Mouse (Mus musculus) midbrain, embryonic 16.5 days (tissue): ENCODE measurements around the gene Asf1a. TPM values are rescaled to one million over a fixed set of nuclear protein-coding genes. Genes with fewer than 3 reads are reported as not detected.

Experiments used
- ATAC-seq: fragments of 200-750 bp; cut with Nextera tagmentation; 2 replicates; pipeline ENCODE4 v1.8.0; 2017; ENCODE audit warnings: moderate TSS enrichment
- H3K27ac ChIP-seq: fragments of 300-500 bp; sonication (generic); 2 replicates; pipeline ENCODE4 v1.5.1; 2014; ENCODE audit warnings: mild to moderate bottlenecking, low read length, mixed read lengths
- H3K27me3 ChIP-seq: fragments of 300-500 bp; sonication (generic); 2 replicates; pipeline ENCODE4 v1.6.1; 2014; ENCODE audit warnings: low read depth, low read length, mixed read lengths; ENCODE audit not compliant: control insufficient read depth, insufficient read depth
- H3K36me3 ChIP-seq: fragments of 300-500 bp; sonication (generic); 2 replicates; pipeline ENCODE4 v1.6.1; 2014; ENCODE audit warnings: mild to moderate bottlenecking, low read length, moderate library complexity, mixed read lengths; ENCODE audit not compliant: control insufficient read depth, insufficient read depth
- H3K4me1 ChIP-seq: fragments of 300-500 bp; sonication (generic); 2 replicates; pipeline ENCODE4 v1.6.1; 2014; ENCODE audit warnings: mild to moderate bottlenecking, low read length, mixed read lengths; ENCODE audit not compliant: control insufficient read depth, insufficient read depth
- H3K4me2 ChIP-seq: fragments of 300-500 bp; sonication (generic); 2 replicates; pipeline ENCODE4 v1.6.1; 2014; ENCODE audit warnings: mild to moderate bottlenecking, low read length, mixed read lengths
- H3K4me3 ChIP-seq: fragments of 300-500 bp; sonication (generic); 2 replicates; pipeline ENCODE4 v1.5.1; 2014; ENCODE audit warnings: low read depth, mild to moderate bottlenecking, low read length, moderate library complexity, mixed read lengths
- H3K9ac ChIP-seq: fragments of 300-500 bp; sonication (generic); 2 replicates; pipeline ENCODE4 v1.6.1; 2014; ENCODE audit warnings: low read depth, low read length, mixed read lengths
- H3K9me3 ChIP-seq: fragments of 300-500 bp; sonication (generic); replicated peaks from 2 replicates; pipeline ENCODE4 v1.6.1; 2014; ENCODE audit warnings: mild to moderate bottlenecking, low read length, mixed read lengths; ENCODE audit not compliant: control insufficient read depth, poor library complexity, severe bottlenecking
- WGBS: fragments of 180-500 bp; shearing (Covaris S2); extraction: QIAGEN DNeasy Blood & Tissue Kit; methylation state at CpG from one replicate; pipeline ENCODE4 v1.1.7; 2014; 5-methylcytosine and 5-hydroxymethylcytosine counted together
- polyA plus RNA-seq: library from polyadenylated mRNA; unstranded; fragments of >200 nt; fragmentation: Nextera tagmentation; extraction: Ambion mirVana; gene quantifications from 2 replicates; pipeline ENCODE4 v1.2.1, GENCODE M21; 2015

The Asf1a gene
- polyA plus RNA-seq, 1 experiment from 2014 or later, result 51.2 TPM

GRCm38 (mm10) chr10:53597121-53597881, 744 bp downstream of the Asf1a start:
- Histone ChIP-seq H3K27me3 (no peaks in the 10 kb centered on the region), H3K27ac (peak overlapping the region; percentile 99), H3K4me3 (peak overlapping the region; percentile 97), H3K9me3 (no peaks in the 10 kb centered on the region), H3K9ac (peak overlapping the region; percentile 86), H3K36me3 (no peaks in the 10 kb centered on the region), H3K4me2 (peak overlapping the region; percentile 78), H3K4me1 (peaks cover 32% of the 10 kb centered on the region)
- peak; percentile 11 for ATAC-seq
- under 1% methylated on average over 55 of the region's 99 CpGs for WGBS

- peaks cover 32% of the 10 kb centered on the region for H3K4me1 ChIP-seq
- peak overlapping the region; percentile 30 for H3K4me2 ChIP-seq
- WGBS, result 53% methylated on average over 5 of the region's 5 CpGs
- no peak overlapping the region for H3K9ac ChIP-seq
- peaks cover 5% of the 10 kb centered on the region for H3K36me3 ChIP-seq
- ATAC-seq, result no peak
- no peaks in the 10 kb centered on the region for H3K9me3 ChIP-seq
- no peaks in the 10 kb centered on the region for H3K27me3 ChIP-seq
- H3K4me3 ChIP-seq, result 0 out of 2 replicates have a peak overlapping the region, but pooled peaks have one; percentile 1
- H3K27ac ChIP-seq, result no peak overlapping the region
These were observed 2.3 kb downstream of the Asf1a start for GRCm38 (mm10) chr10:53598821-53599220.

DNA sequence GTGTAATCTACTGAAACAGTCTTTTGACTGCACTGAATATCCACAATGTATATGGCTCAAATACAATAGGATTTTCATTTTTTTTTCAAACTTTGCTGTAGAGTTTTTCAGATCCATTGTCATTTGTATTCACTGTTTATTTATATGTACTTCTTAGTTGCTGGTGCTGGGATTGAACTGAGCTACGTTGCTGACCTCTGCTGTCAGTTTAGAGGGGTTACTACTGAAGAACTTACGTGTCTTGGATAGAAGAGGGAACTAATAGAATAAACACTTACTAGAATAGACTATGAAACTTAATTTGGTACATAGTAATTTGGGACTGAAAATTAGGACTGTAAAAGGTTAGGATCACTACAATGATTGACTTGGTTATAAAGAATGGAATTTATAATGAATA, 8.8 kb downstream of the Asf1a start:
- Histone ChIP-seq H3K27me3 (no peaks in the 10 kb centered on the region), H3K36me3 (peaks cover 21% of the 10 kb centered on the region), H3K9ac (no peak overlapping the region), H3K27ac (no peak overlapping the region), H3K4me1 (peaks cover 7% of the 10 kb centered on the region), H3K4me3 (no peak overlapping the region), H3K9me3 (no peaks in the 10 kb centered on the region), H3K4me2 (no peak overlapping the region)
- WGBS, result 67% methylated on average over 2 of the region's 2 CpGs
- ATAC-seq, result no peak

DNA sequence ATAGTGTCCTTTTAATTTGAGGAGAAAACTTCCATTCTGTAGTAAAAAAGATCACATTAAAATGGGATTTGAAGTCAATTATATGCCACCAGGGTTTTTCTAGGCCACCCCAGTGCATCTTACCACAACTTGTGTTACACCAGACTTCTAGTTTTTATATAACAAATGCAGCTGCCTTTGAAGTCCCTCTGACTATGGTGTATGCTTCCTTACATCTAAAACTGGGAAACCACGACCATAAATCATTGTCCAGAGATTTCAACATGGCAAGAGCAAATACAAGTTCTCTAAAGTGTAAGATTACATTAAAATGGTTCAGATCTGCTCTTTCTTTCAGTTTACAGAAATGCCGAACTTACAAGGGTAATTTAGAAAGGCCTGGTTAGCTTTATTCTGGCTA, 11.7 kb downstream of the Asf1a start:
- no peak overlapping the region for H3K4me3 ChIP-seq
- no peak for ATAC-seq
- H3K27me3 ChIP-seq, result no peaks in the 10 kb centered on the region
- no peaks in the 10 kb centered on the region for H3K9me3 ChIP-seq
- H3K27ac ChIP-seq, result no peak overlapping the region
- 76% methylated on average over 2 of the region's 2 CpGs for WGBS
- no peaks in the 10 kb centered on the region for H3K4me1 ChIP-seq
- H3K9ac ChIP-seq, result no peak overlapping the region
- peaks cover 26% of the 10 kb centered on the region for H3K36me3 ChIP-seq
- no peak overlapping the region for H3K4me2 ChIP-seq

DNA sequence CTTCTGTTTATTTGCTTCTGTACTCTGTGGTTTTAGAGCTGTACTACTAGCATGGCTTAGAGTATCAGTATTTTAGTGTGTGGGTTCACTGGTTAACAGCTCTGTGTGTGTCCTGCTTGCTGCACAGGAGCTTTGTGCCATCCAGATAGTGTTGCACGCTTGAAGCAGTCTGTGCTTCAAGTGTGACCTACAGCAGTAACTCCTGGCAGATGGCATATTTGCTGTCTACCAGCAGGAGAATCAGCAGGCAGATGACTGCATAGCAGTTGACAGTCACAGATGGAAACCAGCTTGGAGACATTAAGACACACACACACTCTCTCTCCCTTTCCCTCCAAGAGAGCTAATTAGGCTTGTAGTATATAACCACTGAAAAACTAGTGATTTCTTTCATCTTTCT, 15.6 kb downstream of the Asf1a start:
- 63% methylated on average over 1 of the region's 1 CpGs for WGBS
- no peaks in the 10 kb centered on the region for H3K4me1 ChIP-seq
- H3K9ac ChIP-seq, result no peak overlapping the region
- H3K36me3 ChIP-seq, result peaks cover 27% of the 10 kb centered on the region
- ATAC-seq, result no peak; the same call in 1 of the 2 replicates
- no peaks in the 10 kb centered on the region for H3K9me3 ChIP-seq
- H3K4me3 ChIP-seq, result no peak overlapping the region
- H3K27ac ChIP-seq, result no peak overlapping the region
- H3K27me3 ChIP-seq, result no peaks in the 10 kb centered on the region
- H3K4me2 ChIP-seq, result no peak overlapping the region

- H3K27me3 ChIP-seq, result no peaks in the 10 kb centered on the region
- no peaks in the 10 kb centered on the region for H3K9me3 ChIP-seq
- 95% methylated on average over 1 of the region's 1 CpGs for WGBS
These were observed 17.4 kb downstream of the Asf1a start for GRCm38 (mm10) chr10:53613955-53614354.

GRCm38 (mm10) chr10:53615850-53616616, 19.5 kb downstream of the Asf1a start:
- ATAC-seq, result no peak
- Histone ChIP-seq H3K4me2 (no peak overlapping the region), H3K9ac (no peak overlapping the region), H3K27me3 (no peaks in the 10 kb centered on the region), H3K4me3 (no peak overlapping the region), H3K9me3 (no peaks in the 10 kb centered on the region), H3K36me3 (peaks cover 12% of the 10 kb centered on the region; the same call in 1 of the 2 replicates), H3K27ac (no peak overlapping the region), H3K4me1 (no peaks in the 10 kb centered on the region)
- WGBS, result 83% methylated on average over 8 of the region's 8 CpGs

More at GRCm38 (mm10) chr10:53613955-53614354, 17.4 kb downstream of the Asf1a start:
- ATAC-seq, result no peak
- Histone ChIP-seq H3K4me1 (no peaks in the 10 kb centered on the region), H3K36me3 (peaks cover 20% of the 10 kb centered on the region), H3K27ac (no peak overlapping the region), H3K4me2 (no peak overlapping the region), H3K9ac (no peak overlapping the region), H3K4me3 (no peak overlapping the region)

- ATAC-seq, result peak; percentile 90
- no peaks in the 10 kb centered on the region for H3K36me3 ChIP-seq
- under 1% methylated on average over 52 of the region's 67 CpGs for WGBS
These were observed 32.8 kb downstream of the Asf1a start for GRCm38 (mm10) chr10:53629247-53629917.

More at GRCm38 (mm10) chr10:53629247-53629917, 32.8 kb downstream of the Asf1a start:
- Histone ChIP-seq H3K4me3 (peak overlapping the region; percentile 82), H3K4me2 (peak overlapping the region; percentile 49), H3K9me3 (no peaks in the 10 kb centered on the region), H3K9ac (peak overlapping the region; percentile 78), H3K27me3 (no peaks in the 10 kb centered on the region), H3K4me1 (no peaks in the 10 kb centered on the region), H3K27ac (peak overlapping the region; percentile 85)
